Mouse (Mus musculus): Measurements from ENCODE around the gene Olfr1474.

DNA sequence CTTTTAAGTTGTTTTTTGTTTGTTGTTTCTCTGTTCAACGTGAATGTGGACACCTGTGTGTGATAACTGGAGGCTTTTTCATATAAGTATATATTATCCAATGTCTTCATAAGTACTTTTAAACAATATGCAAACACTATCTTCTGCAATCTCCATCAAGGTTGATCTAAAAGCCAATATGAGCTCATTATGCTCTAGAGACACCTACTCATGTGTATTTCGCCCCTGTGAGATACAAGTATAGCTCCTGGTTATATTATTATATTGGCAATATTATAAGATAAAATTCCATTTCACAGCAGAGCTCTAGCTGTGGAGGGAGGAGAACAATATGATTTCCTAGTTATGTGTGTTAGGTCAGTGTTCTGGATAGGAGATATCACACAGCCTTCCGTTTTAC is 30.9 kb downstream of the Olfr1474 start, which contains the start of gene Olfr1477:
- TF ChIP-seq CTCF (IDR thresholded peaks at IDR 0.05): no peak
- TF ChIP-seq EP300 (IDR thresholded peaks at IDR 0.05): no peak

Data from lung, postnatal 0 days (tissue).